Mouse (Mus musculus): Measurements from ENCODE around the gene Tstd1.

GRCm38 (mm10) chr1:171413608-171414007 lies 5.1 kb upstream of the Tstd1 start:
- TF ChIP-seq CTCF (IDR thresholded peaks at IDR 0.05; ENCODE audit: control insufficient read depth, insufficient read depth, insufficient read length) = no peak
- TF ChIP-seq MAX (IDR thresholded peaks at IDR 0.05) = no peak
- no peak for TF ChIP-seq MYOG (IDR thresholded peaks at IDR 0.05; ENCODE audit: control insufficient read depth, extremely low read depth, insufficient read length)
- no peak for TF ChIP-seq CEBPB (IDR thresholded peaks at IDR 0.05; ENCODE audit: low read depth)
- no peak for TF ChIP-seq USF1 (IDR thresholded peaks at IDR 0.05; ENCODE audit: low read depth)
- TF ChIP-seq MYOD1 (IDR thresholded peaks at IDR 0.05; ENCODE audit: control insufficient read depth, insufficient read length, low read depth) = no peak
- no peak for TF ChIP-seq FOSL1 (IDR thresholded peaks at IDR 0.05; ENCODE audit: insufficient read depth, low read length, poor library complexity, severe bottlenecking)
